Comparison of ENCODE assay signal across 25 mouse cellular contexts in the genomic region with DNA sequence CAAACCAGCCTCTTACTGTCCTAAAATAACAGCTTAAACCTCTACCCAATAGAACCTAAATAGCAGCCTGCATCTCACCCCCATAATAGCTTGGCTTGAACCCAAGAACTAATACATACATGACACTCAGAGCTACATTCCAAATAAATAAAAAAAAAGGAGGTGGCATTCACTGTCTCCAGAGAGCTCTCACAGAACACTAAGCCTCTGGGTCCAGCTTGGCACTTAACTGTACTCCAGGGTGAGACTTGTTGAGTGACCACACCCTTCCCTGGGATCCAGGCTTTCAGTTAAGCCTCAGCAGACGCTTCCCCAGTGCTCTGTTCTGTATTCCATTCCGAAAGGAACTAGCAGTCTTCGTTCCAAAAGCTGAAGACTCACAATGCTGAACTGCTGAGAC.
DNase-seq lines count a peak whose midpoint lies in the region; ATAC-seq lines count a peak whose summit lies in the region.
"Had no signal": no experiment of that assay in that cellular context is flagged by ENCODE, and none has a peak within 500 bp of the region (broad histone marks: within the 10 kb centered on the region; RNA-seq: fewer than 3 reads in every experiment).

No protein-coding gene starts in this region.

- H3K27me3 ChIP-seq in forebrain, embryonic 16.5 days (replicated peaks; ENCODE audit: control insufficient read depth, insufficient read depth, low read length), result no peaks in the 10 kb centered on the region
- H3K27me3 ChIP-seq in forebrain, embryonic 12.5 days, result no peaks in the 10 kb centered on the region
- no peaks in the 10 kb centered on the region for H3K27me3 ChIP-seq in heart, embryonic 15.5 days
- no peaks in the 10 kb centered on the region for H3K27me3 ChIP-seq in embryonic facial prominence, embryonic 14.5 days (replicated peaks; ENCODE audit: control insufficient read depth, insufficient read depth, low read length)
- no peaks in the 10 kb centered on the region for H3K27me3 ChIP-seq in limb, embryonic 10.5 days (ENCODE audit: low read depth, poor library complexity, severe bottlenecking)
- H3K27me3 ChIP-seq: CH12.LX; embryonic facial prominence, embryonic 12.5 days; hindbrain, embryonic 12.5 days; liver, embryonic 15.5 days; midbrain, embryonic 15.5 days; neural tube, embryonic 12.5 days had no signal

- no peak overlapping the region for H3K4me3 ChIP-seq in forebrain, embryonic 16.5 days (replicated peaks; ENCODE audit: low read length)
- no peak overlapping the region for H3K4me3 ChIP-seq in forebrain, embryonic 12.5 days (replicated peaks)
- H3K4me3 ChIP-seq in heart, embryonic 15.5 days, result no peak overlapping the region
- H3K4me3 ChIP-seq in embryonic facial prominence, embryonic 14.5 days (ENCODE audit: low read depth, low read length), result no peak overlapping the region
- no peak overlapping the region for H3K4me3 ChIP-seq in limb, embryonic 10.5 days
- H3K4me3 ChIP-seq: embryonic facial prominence, embryonic 12.5 days; hindbrain, embryonic 12.5 days; liver, embryonic 15.5 days; midbrain, embryonic 15.5 days; neural tube, embryonic 12.5 days had no signal

- no peak overlapping the region for H3K9ac ChIP-seq in forebrain, embryonic 16.5 days (replicated peaks; ENCODE audit: low read depth, low read length)
- H3K9ac ChIP-seq in forebrain, embryonic 12.5 days, result no peak overlapping the region
- no peak overlapping the region for H3K9ac ChIP-seq in heart, embryonic 15.5 days
- H3K9ac ChIP-seq in embryonic facial prominence, embryonic 14.5 days (ENCODE audit: low read depth, low read length), result no peak overlapping the region
- H3K9ac ChIP-seq: embryonic facial prominence, embryonic 12.5 days; hindbrain, embryonic 12.5 days; liver, embryonic 15.5 days; midbrain, embryonic 15.5 days; neural tube, embryonic 12.5 days had no signal

- H3K27ac ChIP-seq in forebrain, embryonic 16.5 days (ENCODE audit: low read length), result no peak overlapping the region
- no peak overlapping the region for H3K27ac ChIP-seq in forebrain, embryonic 12.5 days
- peak overlapping the region; percentile 20; the same call in 1 of the 2 replicates for H3K27ac ChIP-seq in heart, embryonic 15.5 days
- no peak overlapping the region for H3K27ac ChIP-seq in embryonic facial prominence, embryonic 14.5 days (replicated peaks; ENCODE audit: low read depth, low read length)
- H3K27ac ChIP-seq in limb, embryonic 10.5 days, result no peak overlapping the region
- H3K27ac ChIP-seq: embryonic facial prominence, embryonic 12.5 days; hindbrain, embryonic 12.5 days; liver, embryonic 15.5 days; macrophage; midbrain, embryonic 15.5 days; neural tube, embryonic 12.5 days had no signal

- 79% methylated on average over 3 of the region's 3 CpGs for WGBS in forebrain, embryonic 16.5 days
- 73% methylated on average over 3 of the region's 3 CpGs for WGBS in forebrain, embryonic 12.5 days
- 25% methylated on average over 3 of the region's 3 CpGs for WGBS in heart, embryonic 15.5 days
- 47% methylated on average over 3 of the region's 3 CpGs for WGBS in embryonic facial prominence, embryonic 14.5 days
- WGBS in limb, embryonic 10.5 days, result 80% methylated on average over 3 of the region's 3 CpGs

- no peaks in the 10 kb centered on the region for H3K4me1 ChIP-seq in forebrain, embryonic 16.5 days (replicated peaks; ENCODE audit: control insufficient read depth, insufficient read depth, low read length)
- H3K4me1 ChIP-seq in forebrain, embryonic 12.5 days, result no peaks in the 10 kb centered on the region
- H3K4me1 ChIP-seq in heart, embryonic 15.5 days (replicated peaks), result peaks cover 9% of the 10 kb centered on the region; the same call in 1 of the 2 replicates
- H3K4me1 ChIP-seq in embryonic facial prominence, embryonic 14.5 days (ENCODE audit: control insufficient read depth, insufficient read depth, low read length), result no peaks in the 10 kb centered on the region
- peaks cover 3% of the 10 kb centered on the region; the same call in 1 of the 2 replicates for H3K4me1 ChIP-seq in limb, embryonic 10.5 days
- H3K4me1 ChIP-seq: embryonic facial prominence, embryonic 12.5 days; hindbrain, embryonic 12.5 days; liver, embryonic 15.5 days; midbrain, embryonic 15.5 days; neural tube, embryonic 12.5 days had no signal

- no peaks in the 10 kb centered on the region for H3K36me3 ChIP-seq in forebrain, embryonic 16.5 days (ENCODE audit: control insufficient read depth, insufficient read depth)
- H3K36me3 ChIP-seq in forebrain, embryonic 12.5 days (replicated peaks), result no peaks in the 10 kb centered on the region
- no peaks in the 10 kb centered on the region for H3K36me3 ChIP-seq in heart, embryonic 15.5 days
- no peaks in the 10 kb centered on the region for H3K36me3 ChIP-seq in embryonic facial prominence, embryonic 14.5 days (ENCODE audit: control insufficient read depth, insufficient read depth, low read length)
- H3K36me3 ChIP-seq in limb, embryonic 10.5 days, result no peaks in the 10 kb centered on the region
- H3K36me3 ChIP-seq: embryonic facial prominence, embryonic 12.5 days; G1E; hindbrain, embryonic 12.5 days; liver, embryonic 15.5 days; midbrain, embryonic 15.5 days; neural tube, embryonic 12.5 days had no signal

- H3K9me3 ChIP-seq in forebrain, embryonic 16.5 days (ENCODE audit: control insufficient read depth, low read length), result no peaks in the 10 kb centered on the region
- H3K9me3 ChIP-seq in forebrain, embryonic 12.5 days, result no peaks in the 10 kb centered on the region
- H3K9me3 ChIP-seq in heart, embryonic 15.5 days (replicated peaks), result no peaks in the 10 kb centered on the region
- no peaks in the 10 kb centered on the region for H3K9me3 ChIP-seq in embryonic facial prominence, embryonic 14.5 days (ENCODE audit: control insufficient read depth, low read length)
- no peaks in the 10 kb centered on the region for H3K9me3 ChIP-seq in limb, embryonic 10.5 days (replicated peaks)
- H3K9me3 ChIP-seq: embryonic facial prominence, embryonic 12.5 days; G1E; hindbrain, embryonic 12.5 days; liver, embryonic 15.5 days; midbrain, embryonic 15.5 days; neural tube, embryonic 12.5 days had no signal

- ATAC-seq in forebrain, embryonic 16.5 days, result 0 out of 2 replicates have a peak, but pooled peaks have one; percentile 12
- ATAC-seq in forebrain, embryonic 12.5 days (ENCODE audit: low FRiP score), result no peak
- peak; percentile 73; the same call in 1 of the 2 replicates for ATAC-seq in heart, embryonic 15.5 days (replicated peaks; ENCODE audit: insufficient number of reproducible peaks, insufficient read depth, low FRiP score, low read depth)
- ATAC-seq in embryonic facial prominence, embryonic 14.5 days (ENCODE audit: low read depth), result peak; percentile 82

- DNase-seq in heart, adult 8-10 months (ENCODE audit: low spot score), result no peak
- peak; percentile 9 for DNase-seq in lung, postnatal 10 days
- no peak for DNase-seq in lung, postnatal 14 days
- peak; percentile 82 for DNase-seq in embryonic facial prominence, embryonic 14.5 days (ENCODE audit: low spot score)
- no peak for DNase-seq in limb, embryonic 10.5 days (ENCODE audit: low spot score)
- DNase-seq: adrenal gland, adult 2 months; B cell, adult 2 months; cerebellum, adult 11-12 months; cerebellum, postnatal 10 days; kidney, adult 11 months; left cerebral cortex, postnatal 4 days; liver; right cerebral cortex, postnatal 14 days; thymus, postnatal 25 days had no signal

- H3K4me2 ChIP-seq in forebrain, embryonic 16.5 days (ENCODE audit: low read length), result no peak overlapping the region
- H3K4me2 ChIP-seq in forebrain, embryonic 12.5 days, result no peak overlapping the region
- no peak overlapping the region for H3K4me2 ChIP-seq in heart, embryonic 15.5 days
- no peak overlapping the region for H3K4me2 ChIP-seq in embryonic facial prominence, embryonic 14.5 days (ENCODE audit: low read depth, low read length)
- H3K4me2 ChIP-seq: embryonic facial prominence, embryonic 12.5 days; hindbrain, embryonic 12.5 days; liver, embryonic 15.5 days; midbrain, embryonic 15.5 days; neural tube, embryonic 12.5 days had no signal

Comparison
In these comparisons a context has a peak if more than half of its experiments do, and no peak if none do; other contexts are left out.
1. DNase-seq: peak in lung, postnatal 10 days (single experiment) and embryonic facial prominence, embryonic 14.5 days (single experiment); none in heart, adult 8-10 months (single experiment), lung, postnatal 14 days (single experiment) and limb, embryonic 10.5 days (single experiment).